Mouse (Mus musculus) liver, postnatal 0 days (tissue): Measurements from ENCODE around the gene Inhbb. TPM values are rescaled to one million over a fixed set of nuclear protein-coding genes. Genes with fewer than 3 reads are reported as not detected.

Experiments used
- ATAC-seq: fragments of 200-750 bp; cut with Nextera tagmentation; 2 replicates; pipeline ENCODE4 v1.8.0; 2017; ENCODE audit warnings: mild to moderate bottlenecking, moderate library complexity
- DNase-seq: peaks from one replicate; pipeline ENCODE4 v3.0.0-alpha.2; 2016
- H3K27ac ChIP-seq: fragments of 300-500 bp; sonication (generic); 2 replicates; pipeline ENCODE4 v1.5.1; 2014; ENCODE audit warnings: antibody characterized with exemption, moderate library complexity, mild to moderate bottlenecking, low read depth
- H3K27me3 ChIP-seq: fragments of 300-500 bp; sonication (generic); 2 replicates; pipeline ENCODE4 v1.6.1; 2014; ENCODE audit warnings: low read length, control low read depth, mixed read lengths; ENCODE audit not compliant: insufficient read depth
- H3K36me3 ChIP-seq: fragments of 300-500 bp; sonication (generic); replicated peaks from 2 replicates; pipeline ENCODE4 v1.6.1; 2014; ENCODE audit warnings: mild to moderate bottlenecking, control low read depth, low read length, moderate library complexity, mixed read lengths; ENCODE audit not compliant: insufficient read depth
- H3K4me1 ChIP-seq: fragments of 300-500 bp; sonication (generic); 2 replicates; pipeline ENCODE4 v1.6.1; 2014; ENCODE audit warnings: antibody characterized with exemption, mild to moderate bottlenecking, control low read depth; ENCODE audit not compliant: insufficient read depth
- H3K4me2 ChIP-seq: fragments of 300-500 bp; sonication (generic); 2 replicates; pipeline ENCODE4 v1.6.1; 2014; ENCODE audit warnings: low read depth, mild to moderate bottlenecking, low read length, moderate library complexity, mixed read lengths
- H3K4me3 ChIP-seq: fragments of 300-500 bp; sonication (generic); 2 replicates; pipeline ENCODE4 v1.5.1; 2014; ENCODE audit warnings: low read depth, low read length
- H3K9ac ChIP-seq: fragments of 300-500 bp; sonication (generic); replicated peaks from 2 replicates; pipeline ENCODE4 v1.6.1; 2014; ENCODE audit warnings: mild to moderate bottlenecking, moderate library complexity
- H3K9me3 ChIP-seq: fragments of 300-500 bp; sonication (generic); 2 replicates; pipeline ENCODE4 v1.6.1; 2016; ENCODE audit warnings: mild to moderate bottlenecking, control low read depth, low read length, mixed read lengths
- CTCF ChIP-seq: sonication (generic); IDR thresholded peaks from 2 replicates; pipeline ENCODE4 v1.5.1; 2016; ENCODE audit warnings: antibody characterized with exemption, low read depth
- EP300 ChIP-seq: IDR thresholded peaks from 2 replicates; pipeline ENCODE4 v1.6.1; 2016; ENCODE audit warnings: antibody characterized with exemption, low read depth, mild to moderate bottlenecking
- WGBS: fragments of 180-500 bp; shearing (Covaris S2); extraction: QIAGEN DNeasy Blood & Tissue Kit; methylation state at CpG from one replicate; pipeline ENCODE4 v1.1.7; 2014; ENCODE audit not compliant: insufficient replicate concordance; 5-methylcytosine and 5-hydroxymethylcytosine counted together
- polyA plus RNA-seq: library from polyadenylated mRNA; unstranded; fragments of >200 nt; fragmentation: Nextera tagmentation; extraction: Ambion mirVana; gene quantifications from 2 replicates; pipeline ENCODE4 v1.2.1, GENCODE M21; 2015

The Inhbb gene
- polyA plus RNA-seq, 1 experiment from 2014 or later, result 0.65 TPM

- H3K9me3 ChIP-seq, result no peaks in the 10 kb centered on the region
- DNase-seq (no peak), ATAC-seq (no peak)
- no peaks in the 10 kb centered on the region for H3K4me1 ChIP-seq
- no peak overlapping the region for H3K9ac ChIP-seq
- H3K4me3 ChIP-seq, result no peak overlapping the region
- no peaks in the 10 kb centered on the region for H3K27me3 ChIP-seq
- no peak overlapping the region for H3K4me2 ChIP-seq
- H3K27ac ChIP-seq, result no peak overlapping the region
- no peaks in the 10 kb centered on the region for H3K36me3 ChIP-seq
- TF ChIP-seq EP300 (no peak), CTCF (no peak)
- WGBS, result 84% methylated on average over 9 of the region's 9 CpGs
These were observed 16.1 kb upstream of the Inhbb start for GRCm38 (mm10) chr1:119438105-119438637.

GRCm38 (mm10) chr1:119437401-119437800 lies 15.4 kb upstream of the Inhbb start:
- H3K36me3 ChIP-seq, result no peaks in the 10 kb centered on the region
- no peak overlapping the region for H3K4me2 ChIP-seq
- TF ChIP-seq EP300, result no peak
- 67% methylated on average over 6 of the region's 6 CpGs for WGBS
- peak; percentile 66 for ATAC-seq
- no peak for DNase-seq
- no peak overlapping the region for H3K9ac ChIP-seq
- no peaks in the 10 kb centered on the region for H3K4me1 ChIP-seq
- H3K27me3 ChIP-seq, result no peaks in the 10 kb centered on the region
- H3K9me3 ChIP-seq, result no peaks in the 10 kb centered on the region
- H3K27ac ChIP-seq, result no peak overlapping the region
- H3K4me3 ChIP-seq, result no peak overlapping the region

GRCm38 (mm10) chr1:119424141-119424860 lies 2.3 kb upstream of the Inhbb start:
- Histone ChIP-seq H3K9ac (no peak overlapping the region), H3K4me1 (peaks cover 8% of the 10 kb centered on the region), H3K27ac (no peak overlapping the region), H3K36me3 (no peaks in the 10 kb centered on the region), H3K4me2 (no peak overlapping the region), H3K27me3 (peaks cover 52% of the 10 kb centered on the region), H3K9me3 (no peaks in the 10 kb centered on the region), H3K4me3 (no peak overlapping the region)
- ATAC-seq (no peak), DNase-seq (no peak)
- 28% methylated on average over 6 of the region's 6 CpGs for WGBS
- TF ChIP-seq CTCF, result no peak
- TF ChIP-seq EP300, result no peak

GRCm38 (mm10) chr1:119423510-119423909 lies 1.5 kb upstream of the Inhbb start:
- Histone ChIP-seq H3K4me3 (no peak overlapping the region), H3K27ac (no peak overlapping the region), H3K4me1 (peaks cover 8% of the 10 kb centered on the region), H3K9me3 (no peaks in the 10 kb centered on the region), H3K27me3 (peaks cover 60% of the 10 kb centered on the region), H3K4me2 (no peak overlapping the region), H3K36me3 (no peaks in the 10 kb centered on the region), H3K9ac (no peak overlapping the region)
- ATAC-seq, result no peak
- WGBS, result 6% methylated on average over 13 of the region's 14 CpGs
- peak; percentile 65 for TF ChIP-seq CTCF
- no peak for TF ChIP-seq EP300
- DNase-seq, result peak; percentile 45

- 4% methylated on average over 31 of the region's 32 CpGs for WGBS
- Histone ChIP-seq H3K9ac (no peak overlapping the region), H3K36me3 (no peaks in the 10 kb centered on the region), H3K27ac (no peak overlapping the region), H3K4me2 (peak overlapping the region; percentile 91), H3K27me3 (peaks cover 64% of the 10 kb centered on the region), H3K4me3 (peak overlapping the region; percentile 59), H3K9me3 (no peaks in the 10 kb centered on the region), H3K4me1 (peaks cover 11% of the 10 kb centered on the region)
- no peak for TF ChIP-seq EP300
- peak; percentile 27; the same call in 1 of the 2 replicates for TF ChIP-seq CTCF
- ATAC-seq (no peak), DNase-seq (no peak)
These were observed 490 bp upstream of the Inhbb start for GRCm38 (mm10) chr1:119422460-119423015.

GRCm38 (mm10) chr1:119420984-119421575 lies 968 bp downstream of the Inhbb start:
- under 1% methylated on average over 47 of the region's 78 CpGs for WGBS
- Histone ChIP-seq H3K4me2 (peak overlapping the region; percentile 91), H3K36me3 (no peaks in the 10 kb centered on the region), H3K4me1 (peaks cover 11% of the 10 kb centered on the region), H3K9me3 (no peaks in the 10 kb centered on the region), H3K27me3 (peaks cover 66% of the 10 kb centered on the region), H3K27ac (no peak overlapping the region), H3K9ac (0 out of 2 replicates have a peak overlapping the region, but pooled peaks have one; percentile 21), H3K4me3 (peak overlapping the region; percentile 59)
- DNase-seq (peak; percentile 34), ATAC-seq (peak; percentile 63)
- TF ChIP-seq CTCF, result no peak
- no peak for TF ChIP-seq EP300
